Mouse (Mus musculus): ENCODE results near the gene Mrgbp.

The Mrgbp gene

GRCm38 (mm10) chr2:180589123-180589831 lies 8.2 kb downstream of the Mrgbp start, which contains the start of gene Ogfr:
Gene Ogfr (plus strand): TSS chr2:180589245.
- peak; percentile 77 for ATAC-seq (ENCODE audit: low TSS enrichment)

- no peak for ATAC-seq (ENCODE audit: low TSS enrichment)
These were observed 16.4 kb downstream of the Mrgbp start, which contains the start of gene Col9a3 for GRCm38 (mm10) chr2:180597490-180597889. Gene Col9a3 (plus strand): TSS chr2:180597790.

- ATAC-seq (ENCODE audit: low TSS enrichment): 0 out of 2 replicates have a peak, but pooled peaks have one; percentile 21
These were observed 17.1 kb downstream of the Mrgbp start for GRCm38 (mm10) chr2:180598157-180598705.

- peak; percentile 36; the same call in 1 of the 2 replicates for ATAC-seq (ENCODE audit: low TSS enrichment)
These were observed 19.5 kb downstream of the Mrgbp start for GRCm38 (mm10) chr2:180600569-180601021.

- ATAC-seq (ENCODE audit: low TSS enrichment): no peak
These were observed 23.7 kb downstream of the Mrgbp start for GRCm38 (mm10) chr2:180604781-180605180.

- no peak for ATAC-seq (ENCODE audit: low TSS enrichment)
These were observed 29.2 kb downstream of the Mrgbp start for GRCm38 (mm10) chr2:180610283-180610682.

- ATAC-seq (ENCODE audit: low TSS enrichment): no peak
These were observed 30.8 kb downstream of the Mrgbp start for GRCm38 (mm10) chr2:180611882-180612281.

Data from frontal cortex, adult (tissue).